Mouse (Mus musculus) ES-Bruce4 (cell line): ENCODE results near the gene Scamp1.

Source experiments
- CTCF ChIP-seq: IDR thresholded peaks from one replicate; pipeline ENCODE4 v1.8.1; 2011; ENCODE audit warnings: low read depth, low read length
- POLR2A ChIP-seq: IDR thresholded peaks from one replicate; pipeline ENCODE4 v1.8.1; 2011; ENCODE audit warnings: low read length; ENCODE audit not compliant: insufficient read depth

- no peak for TF ChIP-seq CTCF
- TF ChIP-seq POLR2A = no peak
Measured at GRCm38 (mm10) chr13:94241892-94242524, 43.6 kb downstream of the Scamp1 start.
